Mouse (Mus musculus): ENCODE measurements around the gene Zfpm1. TPM values are rescaled to one million over a fixed set of nuclear protein-coding genes. Genes with fewer than 3 reads are reported as not detected.

Gene Zfpm1
- polyA plus RNA-seq, 1 experiment from 2014 or later = 0.89 TPM

Other genes with a start within 250 kb of the Zfpm1 start
- not detected in 2 replicates for gene Trhr2, start 78.6 kb downstream of the Zfpm1 start, polyA plus RNA-seq (2015; fragmentation: Nextera tagmentation; extraction: Ambion mirVana)
- gene Zc3h18, start 94.5 kb downstream of the Zfpm1 start, polyA plus RNA-seq (2015; fragmentation: Nextera tagmentation; extraction: Ambion mirVana) = 37.0 and 43.6 TPM in 2 replicates
- not detected in 2 replicates for gene Il17c, start 139.9 kb downstream of the Zfpm1 start, polyA plus RNA-seq (2015; fragmentation: Nextera tagmentation; extraction: Ambion mirVana)
- 46.6 and 51.4 TPM in 2 replicates for gene Cyba, start 150.8 kb downstream of the Zfpm1 start, polyA plus RNA-seq (2015; fragmentation: Nextera tagmentation; extraction: Ambion mirVana)
- 46.6 and 53.8 TPM in 2 replicates for gene Mvd, start 161.3 kb downstream of the Zfpm1 start, polyA plus RNA-seq (2015; fragmentation: Nextera tagmentation; extraction: Ambion mirVana)
- gene Snai3, start 178.6 kb downstream of the Zfpm1 start, polyA plus RNA-seq (2015; fragmentation: Nextera tagmentation; extraction: Ambion mirVana) = 0.15 TPM in 1 of 2 replicates, not detected in the other
- 36.8 and 39.1 TPM in 2 replicates for gene Rnf166, start 193.9 kb downstream of the Zfpm1 start, polyA plus RNA-seq (2015; fragmentation: Nextera tagmentation; extraction: Ambion mirVana)
- gene Ctu2, start 194.0 kb downstream of the Zfpm1 start, polyA plus RNA-seq (2015; fragmentation: Nextera tagmentation; extraction: Ambion mirVana) = 57.4 and 63.7 TPM in 2 replicates